Mouse (Mus musculus): ENCODE data around the gene Cdk15.

Cdk15 gene

GRCm38 (mm10) chr1:59321880-59322836, 65.5 kb downstream of the Cdk15 start:
- peak; percentile 43 for DNase-seq (ENCODE audit: low read depth, low spot score)

- DNase-seq (ENCODE audit: low read depth, low spot score): no peak
Measured at GRCm38 (mm10) chr1:59326854-59327395, 70.2 kb downstream of the Cdk15 start.

GRCm38 (mm10) chr1:59332737-59333385, 76.2 kb downstream of the Cdk15 start:
- DNase-seq (ENCODE audit: low read depth, low spot score): no peak

GRCm38 (mm10) chr1:59333386-59333759, 76.7 kb downstream of the Cdk15 start:
- no peak for DNase-seq (ENCODE audit: low read depth, low spot score)

- DNase-seq (ENCODE audit: low read depth, low spot score): no peak
Measured at GRCm38 (mm10) chr1:59333860-59334561, 77.3 kb downstream of the Cdk15 start.

GRCm38 (mm10) chr1:59334562-59334890, 77.8 kb downstream of the Cdk15 start:
- no peak for DNase-seq (ENCODE audit: low read depth, low spot score)

- no peak for DNase-seq (ENCODE audit: low read depth, low spot score)
Measured at GRCm38 (mm10) chr1:59336256-59336655, 79.5 kb downstream of the Cdk15 start.

- DNase-seq (ENCODE audit: low read depth, low spot score): no peak
Measured at GRCm38 (mm10) chr1:59340814-59341588, 84.3 kb downstream of the Cdk15 start.

GRCm38 (mm10) chr1:59341697-59342096, 85.0 kb downstream of the Cdk15 start:
- DNase-seq (ENCODE audit: low read depth, low spot score): no peak

GRCm38 (mm10) chr1:59342146-59342545, 85.4 kb downstream of the Cdk15 start:
- no peak for DNase-seq (ENCODE audit: low read depth, low spot score)

- no peak for DNase-seq (ENCODE audit: low read depth, low spot score)
Measured at GRCm38 (mm10) chr1:59352706-59353105, 96.0 kb downstream of the Cdk15 start.

- DNase-seq (ENCODE audit: low read depth, low spot score): peak; percentile 35
Measured at GRCm38 (mm10) chr1:59355440-59355839, 98.7 kb downstream of the Cdk15 start.

- no peak for DNase-seq (ENCODE audit: low read depth, low spot score)
Measured at GRCm38 (mm10) chr1:59359136-59359535, 102.4 kb downstream of the Cdk15 start.

GRCm38 (mm10) chr1:59360834-59361233, 104.1 kb downstream of the Cdk15 start:
- DNase-seq (ENCODE audit: low read depth, low spot score): no peak

GRCm38 (mm10) chr1:59361460-59361859, 104.8 kb downstream of the Cdk15 start:
- DNase-seq (ENCODE audit: low read depth, low spot score): no peak

- no peak for DNase-seq (ENCODE audit: low read depth, low spot score)
Measured at GRCm38 (mm10) chr1:59361966-59362365, 105.3 kb downstream of the Cdk15 start.

GRCm38 (mm10) chr1:59364463-59365040, 107.8 kb downstream of the Cdk15 start:
- no peak for DNase-seq (ENCODE audit: low read depth, low spot score)

- peak; percentile 70 for DNase-seq (ENCODE audit: low read depth, low spot score)
Measured at GRCm38 (mm10) chr1:59367928-59368648, 111.4 kb downstream of the Cdk15 start.

- DNase-seq (ENCODE audit: low read depth, low spot score): no peak
Measured at GRCm38 (mm10) chr1:59368649-59369319, 112.1 kb downstream of the Cdk15 start.

- DNase-seq (ENCODE audit: low read depth, low spot score): no peak
Measured at GRCm38 (mm10) chr1:59369320-59369685, 112.6 kb downstream of the Cdk15 start.
